Mouse (Mus musculus): ENCODE measurements around the gene Fcrla.

DNA sequence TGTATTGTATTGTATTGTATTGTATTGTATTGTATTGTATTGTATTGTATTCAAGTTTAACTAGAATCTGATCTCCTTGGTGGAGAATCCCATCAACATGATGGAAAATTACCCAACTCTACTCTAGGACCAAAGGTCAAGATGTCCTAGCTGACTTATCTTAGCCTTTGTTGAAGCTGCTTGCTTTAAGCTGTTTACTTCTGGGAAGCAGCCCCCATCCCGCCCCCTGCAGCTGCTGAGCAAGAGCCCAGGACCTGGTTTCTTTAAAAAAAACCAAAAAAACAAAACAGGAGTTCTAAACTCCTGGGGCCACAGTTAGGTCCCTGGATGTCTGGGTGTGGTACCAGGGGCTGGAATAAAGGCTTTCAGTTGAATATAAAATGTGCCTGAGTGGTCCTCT is 35.1 kb downstream of the Fcrla start:
- TF ChIP-seq CTCF (IDR thresholded peaks at IDR 0.05; ENCODE audit: insufficient read depth, low read length) (no peak), POLR2A (IDR thresholded peaks at IDR 0.05; ENCODE audit: borderline replicate concordance, extremely low read depth, low read depth, low read length) (no peak)
